Mouse (Mus musculus) ES-E14 (cell line): Measurements from ENCODE around the gene Iah1. TPM values are rescaled to one million over a fixed set of nuclear protein-coding genes. Genes with fewer than 3 reads are reported as not detected.

ENCODE experiments used
- DNase-seq: peaks from one replicate; pipeline ENCODE4 v3.0.0-alpha.2; 2013; ENCODE audit warnings: low read depth, low spot score
- H3K27ac ChIP-seq: 2 replicates; pipeline ENCODE4 v1.5.1; 2012; ENCODE audit warnings: low read depth, mild to moderate bottlenecking, low read length, moderate library complexity, mixed read lengths; ENCODE audit not compliant: poor library complexity, insufficient read depth, severe bottlenecking
- H3K36me3 ChIP-seq: 2 replicates; pipeline ENCODE4 v1.6.1; 2012; ENCODE audit warnings: mild to moderate bottlenecking, low read length, moderate library complexity, mixed read lengths; ENCODE audit not compliant: control insufficient read depth, poor library complexity, insufficient read depth, severe bottlenecking
- H3K4me1 ChIP-seq, 2 experiments: fragments of 150-350 bp in 1 of 2; sonication (generic) in 1 of 2; 2 replicates each; pipeline ENCODE4 v1.6.1; 2012; ENCODE audit warnings: low read length in 2 of 2, mild to moderate bottlenecking in 1 of 2, mixed read lengths in 1 of 2; ENCODE audit not compliant: control insufficient read depth in 2 of 2, insufficient read depth in 2 of 2, poor library complexity in 1 of 2
- H3K4me3 ChIP-seq, 2 experiments: fragments of 150-350 bp in 1 of 2; sonication (generic) in 1 of 2; 2 replicates each; pipeline ENCODE4 v1.5.1; 2012; ENCODE audit warnings: low read length in 2 of 2, low read depth in 1 of 2, mild to moderate bottlenecking in 1 of 2, mixed read lengths in 1 of 2; ENCODE audit not compliant: insufficient read depth in 1 of 2, poor library complexity in 1 of 2, severe bottlenecking in 1 of 2
- H3K9ac ChIP-seq: 2 replicates; pipeline ENCODE4 v1.6.1; 2012; ENCODE audit warnings: low read depth, mild to moderate bottlenecking, low read length, mixed read lengths; ENCODE audit not compliant: poor library complexity, insufficient read depth, severe bottlenecking
- H3K9me3 ChIP-seq: fragments of 150-350 bp; sonication (generic); 2 replicates; pipeline ENCODE4 v1.6.1; 2012; ENCODE audit warnings: low read depth, mild to moderate bottlenecking, low read length; ENCODE audit not compliant: control insufficient read depth, insufficient read depth
- CHD2 ChIP-seq: IDR thresholded peaks from 2 replicates; pipeline ENCODE4 v1.6.1; 2014; ENCODE audit warnings: mild to moderate bottlenecking, low read depth, low read length, inconsistent platforms
- HCFC1 ChIP-seq: IDR thresholded peaks from 2 replicates; pipeline ENCODE4 v1.6.1; 2012; ENCODE audit warnings: low read length, inconsistent platforms, borderline replicate concordance; ENCODE audit not compliant: insufficient read depth
- MAFK ChIP-seq: IDR thresholded peaks from 2 replicates; pipeline ENCODE4 v1.6.1; 2014; ENCODE audit warnings: mild to moderate bottlenecking, low read depth, low read length, inconsistent platforms; ENCODE audit not compliant: insufficient read depth
- ZC3H11A ChIP-seq: IDR thresholded peaks from 2 replicates; pipeline ENCODE4 v1.6.1; 2012; ENCODE audit warnings: low read depth, mild to moderate bottlenecking, inconsistent platforms, low read length, borderline replicate concordance
- ZNF384 ChIP-seq: IDR thresholded peaks from 2 replicates; pipeline ENCODE4 v1.6.1; 2012; ENCODE audit warnings: low read depth, low read length, inconsistent platforms
- in situ Hi-C, 2 experiments: fragments of 600-800 bp; cut with MboI; formaldehyde crosslinking; loops; one replicate each; pipeline ENCODE4 v1.15.1; 2025; ENCODE audit warnings: low sequenced_read_pairs in 2 of 2, inconsistent platforms in 1 of 2; ENCODE audit not compliant: unreplicated experiment in 2 of 2
- total RNA-seq: library from RNA; depleted of rRNA; stranded (reverse); fragments of 300-350 nt; gene quantifications from 2 replicates; pipeline ENCODE4 v1.2.3, GENCODE M21; 2012

Iah1 gene
- total RNA-seq, 1 experiment = 24.2 TPM

DNA sequence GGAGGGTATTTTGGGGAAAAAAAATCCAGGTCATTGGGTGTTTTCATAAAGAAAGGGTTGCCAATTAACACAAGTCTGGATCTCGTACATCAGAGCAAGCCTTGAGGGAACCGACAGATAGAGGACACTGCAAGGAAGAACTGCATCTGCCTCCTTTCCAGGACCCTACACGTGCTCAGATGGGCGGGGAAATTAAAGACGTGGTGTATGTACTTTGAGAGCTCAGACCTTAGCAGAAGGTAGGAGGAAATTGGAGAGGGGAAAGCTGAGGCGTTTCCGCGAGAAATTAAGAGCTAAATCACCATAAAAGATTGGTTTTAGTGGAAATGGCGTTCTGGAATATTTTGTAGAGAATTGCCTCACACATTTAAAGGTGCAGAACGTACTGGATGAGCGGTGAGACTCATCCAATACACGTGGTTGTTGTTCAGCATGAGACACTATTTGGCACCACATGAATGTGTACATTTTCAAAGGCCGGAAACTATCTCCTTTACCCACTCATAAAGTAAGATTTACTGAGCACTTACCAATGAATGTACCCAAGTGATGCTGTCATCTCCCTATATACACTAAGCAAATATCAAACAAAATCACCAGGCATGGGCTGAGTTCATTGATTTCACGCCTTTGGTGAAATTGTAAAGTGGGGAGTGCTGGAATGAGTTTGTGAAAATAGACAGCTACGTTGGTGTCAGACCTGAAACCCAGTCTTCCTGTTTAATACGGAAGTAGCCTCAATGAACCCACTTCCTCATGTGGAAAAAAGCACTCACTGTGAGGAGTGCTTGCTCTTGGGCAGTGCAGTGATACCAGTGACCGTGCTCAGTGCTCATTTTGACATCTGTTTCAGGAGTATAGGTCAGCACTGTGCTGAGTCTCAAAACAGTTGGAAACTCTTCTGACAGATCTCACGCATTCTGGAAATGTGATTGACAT, 29.2 kb upstream of the Iah1 start:
- Histone ChIP-seq H3K27ac (no peak overlapping the region; the same call in 1 of the 2 replicates), H3K4me1 (peaks cover 0 to 3% of the 10 kb centered on the region in 2 experiments; a peak in 1 of 4 replicates), H3K36me3 (peaks cover 5% of the 10 kb centered on the region), H3K4me3 (peak overlapping the region; percentile 93 to 94), H3K9me3 (no peaks in the 10 kb centered on the region), H3K9ac (peak overlapping the region; percentile 92)
- DNase-seq = no peak
- in situ Hi-C loops = no loop called here
- TF ChIP-seq ZC3H11A = no peak
- TF ChIP-seq MAFK = no peak
- no peak for TF ChIP-seq HCFC1
- TF ChIP-seq ZNF384 = no peak
- no peak for TF ChIP-seq CHD2

DNA sequence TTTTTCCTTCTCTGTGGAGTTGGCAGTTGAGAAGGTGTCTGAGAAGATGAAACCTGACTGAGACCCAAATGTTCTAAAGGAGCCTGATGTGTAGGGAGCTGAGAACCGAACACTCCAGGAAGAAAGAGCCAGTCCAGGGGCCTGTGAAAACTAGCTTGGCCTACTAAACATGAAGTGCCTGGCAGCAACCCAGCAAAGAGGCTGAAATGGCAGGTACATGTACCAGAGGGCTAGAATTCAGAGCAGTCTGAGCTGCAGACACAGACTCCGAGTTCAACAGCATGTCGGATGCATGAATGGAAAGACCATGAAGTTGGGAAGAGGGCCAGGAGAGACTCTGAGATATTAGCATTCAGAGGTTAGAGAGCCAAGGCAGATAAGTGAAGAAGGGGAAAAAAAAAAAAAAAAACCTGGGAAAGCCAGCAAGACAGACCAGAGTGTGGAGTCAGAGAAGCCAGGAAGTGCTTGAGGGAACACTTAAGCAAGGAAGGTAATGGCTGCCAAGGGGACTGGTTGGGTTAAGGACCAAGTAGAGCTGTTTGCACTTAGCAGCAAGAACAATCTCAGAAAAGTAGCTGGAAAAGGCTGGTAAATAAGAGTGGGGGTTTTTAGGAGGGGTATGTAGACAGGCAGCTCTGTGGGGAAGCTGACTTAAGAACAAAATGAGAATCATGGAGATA, 27.3 kb upstream of the Iah1 start:
- Histone ChIP-seq H3K9me3 (no peaks in the 10 kb centered on the region), H3K4me3 (no peak overlapping the region), H3K27ac (no peak overlapping the region), H3K4me1 (peaks cover 0 to 3% of the 10 kb centered on the region in 2 experiments; a peak in 1 of 4 replicates), H3K9ac (no peak overlapping the region), H3K36me3 (peaks cover 17% of the 10 kb centered on the region)
- DNase-seq = no peak
- in situ Hi-C loops = no loop called here
- TF ChIP-seq CHD2 (no peak), MAFK (no peak), ZC3H11A (no peak), ZNF384 (no peak), HCFC1 (no peak)

DNA sequence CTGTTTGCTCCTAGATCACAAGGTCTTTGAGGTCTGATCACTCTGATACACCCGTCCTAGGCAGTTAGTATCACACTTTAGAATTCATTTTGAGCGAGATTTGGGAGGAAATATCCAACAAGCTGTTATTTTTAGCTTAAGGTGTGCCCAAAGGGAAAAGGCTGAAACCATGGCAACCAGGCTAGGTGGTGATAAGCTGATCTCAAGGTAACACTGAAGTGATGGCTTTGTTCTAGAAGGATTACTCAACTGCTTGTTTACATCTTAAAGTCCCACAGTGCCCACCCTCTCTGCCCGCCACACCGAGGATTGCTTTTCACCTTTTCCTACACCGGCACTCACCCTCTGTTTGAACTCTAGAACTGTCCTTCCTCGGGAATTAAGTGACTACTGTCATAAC, 26.5 kb upstream of the Iah1 start:
- no peak for DNase-seq

DNA sequence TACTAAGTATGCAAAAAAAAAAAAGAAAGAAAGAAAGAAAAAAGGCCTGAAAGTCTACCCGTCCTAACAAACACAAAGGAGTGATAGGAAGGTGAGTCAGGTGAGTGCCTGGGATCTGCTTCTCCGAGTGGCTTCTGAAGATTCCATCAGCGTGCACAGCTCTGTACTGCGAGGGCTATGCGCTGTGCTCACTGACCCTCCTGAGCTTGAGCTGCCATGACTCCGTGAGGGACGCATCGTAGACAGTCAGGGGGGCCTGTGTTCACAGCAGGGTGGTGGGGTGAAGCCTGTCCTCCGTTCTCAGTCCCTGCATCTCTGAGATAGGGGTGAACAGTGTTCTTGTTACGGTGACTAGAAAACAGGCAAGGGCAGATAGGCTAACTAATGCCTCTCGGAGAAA, 17.3 kb upstream of the Iah1 start:
- TF ChIP-seq ZC3H11A = no peak
- TF ChIP-seq ZNF384 = no peak
- no peak for TF ChIP-seq MAFK
- TF ChIP-seq CHD2 = no peak
- TF ChIP-seq HCFC1 = no peak
- in situ Hi-C loops = no loop called here
- no peak overlapping the region for H3K4me3 ChIP-seq
- H3K4me1 ChIP-seq = no peaks in the 10 kb centered on the region
- no peak for DNase-seq
- H3K9me3 ChIP-seq = no peaks in the 10 kb centered on the region
- peaks cover 56% of the 10 kb centered on the region for H3K36me3 ChIP-seq
- no peak overlapping the region for H3K27ac ChIP-seq
- no peak overlapping the region for H3K9ac ChIP-seq

More for the DNA sequence above, 26.5 kb upstream of the Iah1 start:
- H3K27ac ChIP-seq = no peak overlapping the region
- H3K4me1 ChIP-seq = peaks cover 0 to 3% of the 10 kb centered on the region in 2 experiments; a peak in 1 of 4 replicates
- no peaks in the 10 kb centered on the region for H3K9me3 ChIP-seq
- in situ Hi-C loops = no loop called here
- no peak overlapping the region for H3K4me3 ChIP-seq
- peaks cover 23% of the 10 kb centered on the region for H3K36me3 ChIP-seq
- no peak overlapping the region for H3K9ac ChIP-seq
- TF ChIP-seq ZNF384 (no peak), MAFK (no peak), ZC3H11A (no peak), HCFC1 (no peak), CHD2 (no peak)
